ENCODE assay signal across 9 mouse cellular contexts in genomic region chr11:81860250-81860972, GRCm38 (mm10). TPM values are rescaled to one million over a fixed set of nuclear protein-coding genes. Genes with fewer than 3 reads are reported as not detected.
DNase-seq lines count a peak whose midpoint lies in the region; ATAC-seq lines count a peak whose summit lies in the region.
"Had no signal": no experiment of that assay in that cellular context is flagged by ENCODE, and none has a peak within 500 bp of the region (broad histone marks: within the 10 kb centered on the region; RNA-seq: fewer than 3 reads in every experiment).

Gene 5530401A14Rik (plus strand): TSS chr11:81860673.

- H3K4me2 ChIP-seq in hindbrain, embryonic 12.5 days (replicated peaks) = no peak within 1 kb of the TSS
- no peak within 1 kb of the TSS for H3K4me2 ChIP-seq in midbrain, embryonic 11.5 days

- no peaks in the 10 kb centered on the region for H3K27me3 ChIP-seq in hindbrain, embryonic 12.5 days
- H3K27me3 ChIP-seq in midbrain, embryonic 11.5 days (ENCODE audit: control insufficient read depth, insufficient read depth, low read length) = no peaks in the 10 kb centered on the region

- H3K9ac ChIP-seq in hindbrain, embryonic 12.5 days = no peak within 1 kb of the TSS; the same call in 1 of the 2 replicates
- H3K9ac ChIP-seq in midbrain, embryonic 11.5 days (ENCODE audit: low read length) = no peak within 1 kb of the TSS

- H3K36me3 ChIP-seq in hindbrain, embryonic 12.5 days = no peaks in the 10 kb centered on the region
- no peaks in the 10 kb centered on the region for H3K36me3 ChIP-seq in midbrain, embryonic 11.5 days (ENCODE audit: control insufficient read depth, insufficient read depth, low read length)

- H3K4me1 ChIP-seq in hindbrain, embryonic 12.5 days = peaks cover 22% of the 10 kb centered on the region
- H3K4me1 ChIP-seq in midbrain, embryonic 11.5 days (ENCODE audit: control insufficient read depth, insufficient read depth, low read length) = peaks cover 6% of the 10 kb centered on the region; the same call in 1 of the 2 replicates

- 25% methylated on average over 4 of the region's 4 CpGs for WGBS in hindbrain, embryonic 12.5 days
- 44% methylated on average over 4 of the region's 4 CpGs for WGBS in midbrain, embryonic 11.5 days

- no peaks in the 10 kb centered on the region for H3K9me3 ChIP-seq in hindbrain, embryonic 12.5 days (replicated peaks)
- no peaks in the 10 kb centered on the region for H3K9me3 ChIP-seq in midbrain, embryonic 11.5 days (ENCODE audit: control insufficient read depth, low read length)

- H3K27ac ChIP-seq in hindbrain, embryonic 12.5 days = peak within 1 kb of the TSS; percentile 19; the same call in 1 of the 2 replicates
- no peak within 1 kb of the TSS for H3K27ac ChIP-seq in midbrain, embryonic 11.5 days (ENCODE audit: low read depth, low read length)

- ATAC-seq in hindbrain, embryonic 12.5 days (ENCODE audit: low FRiP score) = peak; percentile 76
- ATAC-seq in midbrain, embryonic 11.5 days (ENCODE audit: low FRiP score) = peak; percentile 38; the same call in 1 of the 2 replicates
- ATAC-seq in megakaryocyte progenitor cell, adult 5-6 weeks (replicated peaks; ENCODE audit: poor library complexity) = no peak

- H3K4me3 ChIP-seq in hindbrain, embryonic 12.5 days = no peak within 1 kb of the TSS
- H3K4me3 ChIP-seq in midbrain, embryonic 11.5 days (ENCODE audit: low read depth, low read length) = no peak within 1 kb of the TSS
- H3K4me3 ChIP-seq: myocyte had no signal

- DNase-seq in brain, embryonic 18.5 days (ENCODE audit: low read depth, low spot score) = peak; percentile 49
- DNase-seq in cerebellum, postnatal 10 days = peak; percentile 54 to 68
- no peak for DNase-seq in midbrain, embryonic 11.5 days (ENCODE audit: low spot score, missing footprints)
- DNase-seq in thymus, postnatal 14 days = no peak
- no peak for DNase-seq in urinary bladder, adult 18-20 months (ENCODE audit: low spot score in 2 of 2)

RNA-seq across cellular contexts. Expression of gene 5530401A14Rik, which starts in this region (rescaled TPM):
- polyA plus RNA-seq in hindbrain, embryonic 12.5 days (2016; fragmentation: Nextera tagmentation; extraction: Ambion mirVana) = 0.10 and 0.22 TPM in 2 replicates
- polyA plus RNA-seq in midbrain, embryonic 11.5 days (2014; fragmentation: Nextera tagmentation; extraction: Ambion mirVana) = 0.14 TPM in 2 replicates
- not detected in 2 replicates for total RNA-seq in megakaryocyte progenitor cell, adult 5-6 weeks (2015)
- total RNA-seq in megakaryocyte progenitor cell, adult 5-6 weeks (2017) = not detected in 2 replicates
- polyA plus RNA-seq: heart, postnatal 0 days; myocyte had no signal

Comparison
In these comparisons a context has a peak if more than half of its experiments do, and no peak if none do; other contexts are left out.
1. Peak in ATAC-seq and H3K27ac ChIP-seq in hindbrain, embryonic 12.5 days; RNA of the gene not detected or under 1 TPM.
2. Peak in ATAC-seq in midbrain, embryonic 11.5 days; RNA of the gene not detected or under 1 TPM.
3. DNase-seq: peak in brain, embryonic 18.5 days (single experiment) and cerebellum, postnatal 10 days (2 of 2); none in midbrain, embryonic 11.5 days (single experiment), thymus, postnatal 14 days (single experiment) and urinary bladder, adult 18-20 months (0 of 2).